Mouse (Mus musculus) stomach, embryonic 15.5 days (tissue): Measurements from ENCODE around the gene Hs3st5. TPM values are rescaled to one million over a fixed set of nuclear protein-coding genes. Genes with fewer than 3 reads are reported as not detected.

ENCODE experiments used
- ATAC-seq: fragments of 200-750 bp; cut with Nextera tagmentation; 2 replicates; pipeline ENCODE4 v1.8.0; 2017; ENCODE audit warnings: low read depth, moderate number of reproducible peaks, moderate TSS enrichment; ENCODE audit not compliant: insufficient read depth, low FRiP score
- H3K27ac ChIP-seq: fragments of 300-500 bp; sonication (generic); 2 replicates; pipeline ENCODE4 v1.5.1; 2015; ENCODE audit warnings: mild to moderate bottlenecking, inconsistent platforms
- H3K27me3 ChIP-seq: fragments of 300-500 bp; sonication (generic); replicated peaks from 2 replicates; pipeline ENCODE4 v1.6.1; 2015; ENCODE audit warnings: inconsistent platforms
- H3K36me3 ChIP-seq: fragments of 300-500 bp; sonication (generic); 2 replicates; pipeline ENCODE4 v1.6.1; 2015; ENCODE audit warnings: inconsistent platforms
- H3K4me1 ChIP-seq: fragments of 300-500 bp; sonication (generic); 2 replicates; pipeline ENCODE4 v1.6.1; 2015; ENCODE audit warnings: inconsistent platforms
- H3K4me2 ChIP-seq: fragments of 300-500 bp; sonication (generic); 2 replicates; pipeline ENCODE4 v1.6.1; 2015; ENCODE audit warnings: mild to moderate bottlenecking, inconsistent platforms
- H3K4me3 ChIP-seq: fragments of 300-500 bp; sonication (generic); replicated peaks from 2 replicates; pipeline ENCODE4 v1.5.1; 2015; ENCODE audit warnings: inconsistent platforms
- H3K9ac ChIP-seq: fragments of 300-500 bp; sonication (generic); 2 replicates; pipeline ENCODE4 v1.6.1; 2015; ENCODE audit warnings: inconsistent platforms
- H3K9me3 ChIP-seq: fragments of 300-500 bp; sonication (generic); 2 replicates; pipeline ENCODE4 v1.6.1; 2016; ENCODE audit warnings: inconsistent platforms
- WGBS: fragments of 180-500 bp; shearing (Covaris S2); methylation state at CpG from one replicate; pipeline ENCODE4 v1.1.7; 2015; 5-methylcytosine and 5-hydroxymethylcytosine counted together
- polyA plus RNA-seq: library from polyadenylated mRNA; unstranded; fragments of >200 nt; fragmentation: Nextera tagmentation; extraction: Ambion mirVana; gene quantifications from 2 replicates; pipeline ENCODE4 v1.2.1, GENCODE M21; 2015

The Hs3st5 gene
- polyA plus RNA-seq, 1 experiment from 2014 or later: 1.7 TPM

GRCm38 (mm10) chr10:36818867-36819266, 312.3 kb downstream of the Hs3st5 start:
- no peaks in the 10 kb centered on the region for H3K27me3 ChIP-seq
- no peak overlapping the region for H3K4me3 ChIP-seq
- H3K4me2 ChIP-seq: no peak overlapping the region
- H3K27ac ChIP-seq: no peak overlapping the region
- no peaks in the 10 kb centered on the region for H3K9me3 ChIP-seq
- H3K4me1 ChIP-seq: no peaks in the 10 kb centered on the region
- ATAC-seq: no peak
- H3K36me3 ChIP-seq: no peaks in the 10 kb centered on the region
- no peak overlapping the region for H3K9ac ChIP-seq

- Histone ChIP-seq H3K4me3 (no peak overlapping the region), H3K27ac (no peak overlapping the region), H3K27me3 (no peaks in the 10 kb centered on the region), H3K4me2 (no peak overlapping the region), H3K9me3 (no peaks in the 10 kb centered on the region), H3K9ac (no peak overlapping the region), H3K4me1 (no peaks in the 10 kb centered on the region), H3K36me3 (no peaks in the 10 kb centered on the region)
- ATAC-seq: no peak
- WGBS: 75% methylated on average over 3 of the region's 3 CpGs
Observed at GRCm38 (mm10) chr10:36829079-36829478, 322.5 kb downstream of the Hs3st5 start.

GRCm38 (mm10) chr10:36832204-36832603, 325.6 kb downstream of the Hs3st5 start:
- no peak overlapping the region for H3K27ac ChIP-seq
- no peaks in the 10 kb centered on the region for H3K9me3 ChIP-seq
- no peaks in the 10 kb centered on the region for H3K27me3 ChIP-seq
- H3K9ac ChIP-seq: no peak overlapping the region
- no peaks in the 10 kb centered on the region for H3K36me3 ChIP-seq
- H3K4me3 ChIP-seq: no peak overlapping the region
- WGBS: 77% methylated on average over 3 of the region's 3 CpGs
- ATAC-seq: no peak
- no peak overlapping the region for H3K4me2 ChIP-seq
- H3K4me1 ChIP-seq: no peaks in the 10 kb centered on the region

GRCm38 (mm10) chr10:36834224-36834623, 327.6 kb downstream of the Hs3st5 start:
- no peak for ATAC-seq
- no peaks in the 10 kb centered on the region for H3K36me3 ChIP-seq
- H3K9ac ChIP-seq: no peak overlapping the region
- no peaks in the 10 kb centered on the region for H3K4me1 ChIP-seq
- WGBS: 12% methylated on average over 5 of the region's 5 CpGs
- H3K9me3 ChIP-seq: no peaks in the 10 kb centered on the region
- no peak overlapping the region for H3K4me3 ChIP-seq
- no peaks in the 10 kb centered on the region for H3K27me3 ChIP-seq
- no peak overlapping the region for H3K4me2 ChIP-seq
- no peak overlapping the region for H3K27ac ChIP-seq

- no peaks in the 10 kb centered on the region for H3K4me1 ChIP-seq
- no peak overlapping the region for H3K27ac ChIP-seq
- no peaks in the 10 kb centered on the region for H3K9me3 ChIP-seq
- no peak overlapping the region for H3K9ac ChIP-seq
- ATAC-seq: no peak
- no peaks in the 10 kb centered on the region for H3K36me3 ChIP-seq
- H3K27me3 ChIP-seq: no peaks in the 10 kb centered on the region
- no peak overlapping the region for H3K4me3 ChIP-seq
- no peak overlapping the region for H3K4me2 ChIP-seq
- WGBS: 82% methylated on average over 5 of the region's 5 CpGs
Observed at GRCm38 (mm10) chr10:36835836-36836516, 329.4 kb downstream of the Hs3st5 start.

GRCm38 (mm10) chr10:36850231-36850630, 343.6 kb downstream of the Hs3st5 start:
- no peaks in the 10 kb centered on the region for H3K27me3 ChIP-seq
- no peak overlapping the region for H3K9ac ChIP-seq
- no peaks in the 10 kb centered on the region for H3K9me3 ChIP-seq
- H3K4me3 ChIP-seq: no peak overlapping the region
- no peak overlapping the region for H3K27ac ChIP-seq
- no peak for ATAC-seq
- 81% methylated on average over 3 of the region's 3 CpGs for WGBS
- H3K36me3 ChIP-seq: no peaks in the 10 kb centered on the region
- no peaks in the 10 kb centered on the region for H3K4me1 ChIP-seq
- H3K4me2 ChIP-seq: no peak overlapping the region

- no peak for ATAC-seq
- WGBS: 77% methylated on average over 2 of the region's 2 CpGs
Observed at GRCm38 (mm10) chr10:36862127-36862895, 355.7 kb downstream of the Hs3st5 start.

More at GRCm38 (mm10) chr10:36862127-36862895, 355.7 kb downstream of the Hs3st5 start:
- no peaks in the 10 kb centered on the region for H3K27me3 ChIP-seq
- no peak overlapping the region for H3K9ac ChIP-seq
- H3K4me3 ChIP-seq: no peak overlapping the region
- no peaks in the 10 kb centered on the region for H3K9me3 ChIP-seq
- no peak overlapping the region for H3K27ac ChIP-seq
- H3K4me1 ChIP-seq: no peaks in the 10 kb centered on the region
- H3K4me2 ChIP-seq: no peak overlapping the region
- H3K36me3 ChIP-seq: no peaks in the 10 kb centered on the region
